ENCODE assay signal across 20 mouse cellular contexts in the genomic region with DNA sequence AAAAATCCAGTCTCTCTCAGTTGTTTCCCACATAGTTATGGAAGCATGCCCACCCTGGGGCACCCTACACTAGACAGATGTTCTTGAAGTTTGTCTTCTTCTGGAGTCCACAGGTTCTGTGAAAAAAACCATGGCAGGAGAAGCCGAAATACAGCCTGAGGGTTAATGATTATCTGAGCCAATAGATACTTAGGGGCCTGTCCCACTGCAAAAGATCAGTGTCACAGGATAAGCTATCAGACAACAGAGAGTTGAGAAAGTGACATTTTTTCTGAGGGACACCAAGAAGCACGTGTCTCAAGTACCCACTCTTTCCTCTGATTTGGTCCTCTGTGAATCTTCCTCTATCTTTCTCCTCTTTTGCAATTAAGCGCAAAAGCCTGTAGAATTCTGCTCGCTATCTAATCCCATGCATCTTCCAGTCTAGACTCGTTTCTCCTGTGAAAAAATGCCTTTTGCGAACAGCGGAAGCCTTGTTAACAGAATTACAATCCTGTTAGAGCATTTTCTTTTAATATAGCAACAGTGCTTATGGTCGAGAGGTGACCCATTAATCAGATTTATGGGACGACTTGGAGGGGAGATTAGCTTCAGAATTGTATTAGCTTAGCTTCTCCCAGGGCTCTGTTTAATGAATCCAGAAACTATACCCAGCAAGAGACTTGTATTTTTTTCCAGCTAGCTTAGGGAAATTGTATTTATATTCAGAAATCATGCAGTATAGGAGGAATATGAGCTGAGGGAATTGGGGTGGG. TPM values are rescaled to one million over a fixed set of nuclear protein-coding genes. Genes with fewer than 3 reads are reported as not detected.
DNase-seq lines count a peak whose midpoint lies in the region; ATAC-seq and TF ChIP-seq lines count a peak whose summit lies in the region.
"Had no signal": no experiment of that assay in that cellular context is flagged by ENCODE, and none has a peak within 500 bp of the region (broad histone marks: within the 10 kb centered on the region; RNA-seq: fewer than 3 reads in every experiment).

No protein-coding gene starts in this region.

- TF ChIP-seq CTCF in kidney, postnatal 0 days (IDR thresholded peaks at IDR 0.05; ENCODE audit: low read depth): no peak
- TF ChIP-seq CTCF in intestine, postnatal 0 days (IDR thresholded peaks at IDR 0.05; ENCODE audit: low read depth): no peak

- H3K9me3 ChIP-seq in kidney, postnatal 0 days (replicated peaks; ENCODE audit: low read length): no peaks in the 10 kb centered on the region
- no peaks in the 10 kb centered on the region for H3K9me3 ChIP-seq in intestine, embryonic 14.5 days (ENCODE audit: control insufficient read depth, low read length)
- H3K9me3 ChIP-seq in intestine, postnatal 0 days (ENCODE audit: control insufficient read depth): no peaks in the 10 kb centered on the region
- H3K9me3 ChIP-seq: embryonic facial prominence, embryonic 10.5 days; forebrain, embryonic 13.5 days; heart, embryonic 12.5 days; hindbrain, embryonic 10.5 days had no signal

- no peak for ATAC-seq in kidney, postnatal 0 days (replicated peaks; ENCODE audit: low FRiP score, low read depth)
- ATAC-seq in intestine, embryonic 14.5 days (replicated peaks; ENCODE audit: low FRiP score, low TSS enrichment, low read depth): 0 out of 2 replicates have a peak, but pooled peaks have one; percentile 12
- no peak for ATAC-seq in intestine, postnatal 0 days
- ATAC-seq: forebrain, embryonic 13.5 days; forebrain, postnatal 0 days had no signal

- DNase-seq in kidney, postnatal 0 days (ENCODE audit: low spot score): peak; percentile 58
- no peak for DNase-seq in kidney, postnatal 25 days
- DNase-seq in intestine, embryonic 14.5 days (ENCODE audit: low spot score): no peak
- peak; percentile 9 for DNase-seq in yolk sac, embryonic 10.5 days (ENCODE audit: low spot score)
- no peak for DNase-seq in embryo, embryonic 10.5 days (ENCODE audit: low spot score)
- no peak for DNase-seq in layer of hippocampus, adult 18-20 months (ENCODE audit: low spot score in 2 of 2)
- DNase-seq: adrenal gland, postnatal 14 days; cerebellum, adult 11-12 months; cerebellum, adult 9-10 months; cerebellum, postnatal 25 days; forebrain, postnatal 0 days; gastrocnemius, postnatal 14 days had no signal

- no peak overlapping the region for H3K4me3 ChIP-seq in kidney, postnatal 0 days (replicated peaks; ENCODE audit: low read depth, low read length)
- H3K4me3 ChIP-seq in intestine, embryonic 14.5 days (ENCODE audit: low read depth, low read length): no peak overlapping the region
- no peak overlapping the region for H3K4me3 ChIP-seq in intestine, postnatal 0 days (ENCODE audit: low read depth, low read length)
- H3K4me3 ChIP-seq: embryonic facial prominence, embryonic 10.5 days; forebrain, embryonic 13.5 days; heart, embryonic 12.5 days; hindbrain, embryonic 10.5 days had no signal

- no peak overlapping the region for H3K27ac ChIP-seq in kidney, postnatal 0 days
- H3K27ac ChIP-seq in intestine, embryonic 14.5 days (ENCODE audit: low read depth): no peak overlapping the region
- H3K27ac ChIP-seq in intestine, postnatal 0 days (ENCODE audit: low read depth, low read length): no peak overlapping the region
- H3K27ac ChIP-seq: embryonic facial prominence, embryonic 10.5 days; forebrain, embryonic 13.5 days; hindbrain, embryonic 10.5 days had no signal

- no peaks in the 10 kb centered on the region for H3K27me3 ChIP-seq in kidney, postnatal 0 days (ENCODE audit: insufficient read depth, low read length)
- no peaks in the 10 kb centered on the region for H3K27me3 ChIP-seq in intestine, embryonic 14.5 days (replicated peaks; ENCODE audit: control insufficient read depth, insufficient read depth, low read length)
- no peaks in the 10 kb centered on the region for H3K27me3 ChIP-seq in intestine, postnatal 0 days (replicated peaks; ENCODE audit: control insufficient read depth, insufficient read depth, low read length)
- H3K27me3 ChIP-seq: forebrain, embryonic 13.5 days; heart, embryonic 12.5 days had no signal

- no peak overlapping the region for H3K9ac ChIP-seq in kidney, postnatal 0 days (ENCODE audit: low read depth, low read length)
- H3K9ac ChIP-seq in intestine, embryonic 14.5 days (ENCODE audit: low read length): no peak overlapping the region
- H3K9ac ChIP-seq in intestine, postnatal 0 days (ENCODE audit: low read depth, low read length): no peak overlapping the region
- H3K9ac ChIP-seq: forebrain, embryonic 13.5 days; forebrain, postnatal 0 days; heart, embryonic 12.5 days had no signal

- H3K4me1 ChIP-seq in kidney, postnatal 0 days (replicated peaks; ENCODE audit: insufficient read depth, low read length): no peaks in the 10 kb centered on the region
- no peaks in the 10 kb centered on the region for H3K4me1 ChIP-seq in intestine, embryonic 14.5 days (replicated peaks; ENCODE audit: control insufficient read depth, insufficient read depth, low read length)
- peaks cover 7% of the 10 kb centered on the region; the same call in 1 of the 2 replicates for H3K4me1 ChIP-seq in intestine, postnatal 0 days (replicated peaks; ENCODE audit: control insufficient read depth, insufficient read depth, low read length)
- H3K4me1 ChIP-seq: forebrain, embryonic 13.5 days; heart, embryonic 12.5 days; hindbrain, embryonic 10.5 days had no signal

- no peaks in the 10 kb centered on the region for H3K36me3 ChIP-seq in kidney, postnatal 0 days (ENCODE audit: insufficient read depth, low read length)
- no peaks in the 10 kb centered on the region for H3K36me3 ChIP-seq in intestine, embryonic 14.5 days (ENCODE audit: control insufficient read depth, insufficient read depth, low read length)
- H3K36me3 ChIP-seq in intestine, postnatal 0 days (ENCODE audit: control insufficient read depth, insufficient read depth): no peaks in the 10 kb centered on the region
- H3K36me3 ChIP-seq: embryonic facial prominence, embryonic 10.5 days; heart, embryonic 12.5 days; hindbrain, embryonic 10.5 days had no signal

- 45% methylated on average over 9 of the region's 9 CpGs for WGBS in kidney, postnatal 0 days
- 62% methylated on average over 9 of the region's 9 CpGs for WGBS in intestine, embryonic 14.5 days
- 41% methylated on average over 9 of the region's 9 CpGs for WGBS in intestine, postnatal 0 days

- H3K4me2 ChIP-seq in kidney, postnatal 0 days (ENCODE audit: low read length): no peak overlapping the region
- H3K4me2 ChIP-seq in intestine, embryonic 14.5 days (ENCODE audit: low read length): no peak overlapping the region
- peak overlapping the region; percentile 53 for H3K4me2 ChIP-seq in intestine, postnatal 0 days (replicated peaks; ENCODE audit: low read depth)
- H3K4me2 ChIP-seq: forebrain, embryonic 13.5 days; heart, embryonic 12.5 days had no signal

RNA-seq across cellular contexts. Expression of gene Atp10b, which starts 10.7 kb away (rescaled TPM):
- polyA plus RNA-seq in kidney, postnatal 0 days (2015; fragmentation: Nextera tagmentation; extraction: Ambion mirVana): 0.87 and 1.0 TPM in 2 replicates
- 1.5 and 1.7 TPM in 2 replicates for polyA plus RNA-seq in intestine, embryonic 14.5 days (2014; fragmentation: Nextera tagmentation; extraction: Ambion mirVana)
- polyA plus RNA-seq in intestine, postnatal 0 days (2015; fragmentation: Nextera tagmentation; extraction: Ambion mirVana): 3.2 and 3.3 TPM in 2 replicates
- total RNA-seq in layer of hippocampus, adult 18-20 months (2021): 1 to 10 TPM; 1.0 to 1.6 TPM
- total RNA-seq: gastrocnemius, adult 18-20 months; heart, postnatal 25 days; MEL had no signal

Comparison
In these comparisons a context has a peak if more than half of its experiments do, and no peak if none do; other contexts are left out.
1. DNase-seq: peak in kidney, postnatal 0 days (single experiment) and yolk sac, embryonic 10.5 days (single experiment); none in kidney, postnatal 25 days (0 of 2), intestine, embryonic 14.5 days (single experiment), embryo, embryonic 10.5 days (single experiment) and layer of hippocampus, adult 18-20 months (0 of 2).